Mouse (Mus musculus) ES-CJ7 (cell line): ENCODE results near the gene Zpr1.

Experiments
- DNase-seq: peaks from one replicate; pipeline ENCODE4 v3.0.0; 2011; ENCODE audit warnings: low read depth, low spot score

Zpr1 gene

GRCm38 (mm10) chr9:46328572-46329249, 55.8 kb downstream of the Zpr1 start:
- peak; percentile 75 for DNase-seq

- peak; percentile 77 for DNase-seq
These were observed 56.4 kb downstream of the Zpr1 start for GRCm38 (mm10) chr9:46329250-46329648.

- peak; percentile 66 for DNase-seq
These were observed 57.1 kb downstream of the Zpr1 start for GRCm38 (mm10) chr9:46329801-46330585.

- peak; percentile 72 for DNase-seq
These were observed 57.7 kb downstream of the Zpr1 start for GRCm38 (mm10) chr9:46330586-46330895.

- no peak for DNase-seq
These were observed 58.4 kb downstream of the Zpr1 start for GRCm38 (mm10) chr9:46331301-46331700.
